Mouse (Mus musculus) ovary, adult 2 months (tissue): ENCODE data around the gene Defb46. TPM values are rescaled to one million over a fixed set of nuclear protein-coding genes. Genes with fewer than 3 reads are reported as not detected.

ENCODE experiments used
- polyA plus RNA-seq: library from polyadenylated mRNA; depleted of rRNA; stranded (reverse); fragments of >200 nt; gene quantifications from 2 replicates; pipeline ENCODE4 v1.2.3, GENCODE M21; 2012; rRNA removed

Gene Defb46
- not detected in 2 replicates for polyA plus RNA-seq

GRCm38 (mm10) chr8:19239616-19240015 is at the start of gene Defb46:
TSS of gene Defb46 (plus strand) at chr8:19239916.

GRCm38 (mm10) chr8:19225161-19225560 is 14.6 kb upstream of the Defb46 start, which contains the start of gene Defb6:
TSS of gene Defb6 (plus strand) at chr8:19225478.

GRCm38 (mm10) chr8:19247280-19247679 is 7.6 kb downstream of the Defb46 start, which contains the start of gene Defb5:
TSS of gene Defb5 (plus strand) at chr8:19247580.

Other genes starting within 250 kb of the Defb46 start
- gene Defb37, start 248.9 kb upstream of the Defb46 start, polyA plus RNA-seq = not detected in 2 replicates
- not detected in 2 replicates for gene Defb38, start 213.3 kb upstream of the Defb46 start, polyA plus RNA-seq
- gene Defb39, start 175.1 kb upstream of the Defb46 start, polyA plus RNA-seq = not detected in 2 replicates
- gene Defb12, start 125.1 kb upstream of the Defb46 start, polyA plus RNA-seq = not detected in 2 replicates
- not detected in 2 replicates for gene Defb34, start 116.2 kb upstream of the Defb46 start, polyA plus RNA-seq
- not detected in 2 replicates for gene Gm45826, start 99.1 kb upstream of the Defb46 start, polyA plus RNA-seq
- gene Defb14, start 45.6 kb upstream of the Defb46 start, polyA plus RNA-seq = not detected in 2 replicates
- gene Defb4, start 41.2 kb upstream of the Defb46 start, polyA plus RNA-seq = not detected in 2 replicates
- not detected in 2 replicates for gene Defb6, start 14.4 kb upstream of the Defb46 start, polyA plus RNA-seq
- not detected in 2 replicates for gene Defb5, start 7.7 kb downstream of the Defb46 start, polyA plus RNA-seq
- gene Defb3, start 53.4 kb downstream of the Defb46 start, polyA plus RNA-seq = not detected in 2 replicates
- gene Defb8, start 207.7 kb downstream of the Defb46 start, polyA plus RNA-seq = not detected in 2 replicates